Mouse (Mus musculus) cortical plate, adult 2 months (tissue): Measurements from ENCODE around the gene Csgalnact2.

Experiments used
- CTCF ChIP-seq: fragments of 200-500 bp; IDR thresholded peaks from 2 replicates; pipeline ENCODE4 v1.5.1; 2011; ENCODE audit warnings: mild to moderate bottlenecking, control low read depth, low read length; ENCODE audit not compliant: insufficient read depth; ENCODE audit errors: extremely low read depth
- POLR2A ChIP-seq: fragments of 200-500 bp; IDR thresholded peaks from 2 replicates; pipeline ENCODE4 v1.6.1; 2011; ENCODE audit warnings: mild to moderate bottlenecking, low read length, control low read depth; ENCODE audit not compliant: insufficient read depth; ENCODE audit errors: extremely low read depth

GRCm38 (mm10) chr6:118090827-118091226, 48.1 kb downstream of the Csgalnact2 start:
- no peak for TF ChIP-seq POLR2A
- TF ChIP-seq CTCF: no peak
